Mouse (Mus musculus) right cerebral cortex, adult 2 months (tissue): ENCODE results near the gene Dusp7.

Source experiments
- DNase-seq, 2 experiments: peaks; one replicate each; pipeline ENCODE4 v3.0.0; 2021 to 2022; ENCODE audit warnings: low spot score in 2 of 2

The Dusp7 gene

GRCm38 (mm10) chr9:106386181-106386864 lies 17.9 kb downstream of the Dusp7 start:
- DNase-seq, result no peak

- DNase-seq, result no peak
Observed at GRCm38 (mm10) chr9:106392828-106393527, 24.5 kb downstream of the Dusp7 start.

- no peak for DNase-seq
Observed at GRCm38 (mm10) chr9:106393548-106393947, 25.1 kb downstream of the Dusp7 start.

- no peak for DNase-seq
Observed at GRCm38 (mm10) chr9:106394649-106395602, 26.5 kb downstream of the Dusp7 start.

GRCm38 (mm10) chr9:106397733-106398132 lies 29.3 kb downstream of the Dusp7 start:
- DNase-seq, result no peak

GRCm38 (mm10) chr9:106398667-106399311 lies 30.4 kb downstream of the Dusp7 start:
- no peak for DNase-seq

- DNase-seq, result no peak
Observed at GRCm38 (mm10) chr9:106399808-106400207, 31.4 kb downstream of the Dusp7 start.

GRCm38 (mm10) chr9:106402149-106402548 lies 33.7 kb downstream of the Dusp7 start:
- no peak for DNase-seq

GRCm38 (mm10) chr9:106402607-106403375 lies 34.4 kb downstream of the Dusp7 start:
- peak; percentile 69 to 70 for DNase-seq

GRCm38 (mm10) chr9:106405275-106405674 lies 36.8 kb downstream of the Dusp7 start:
- no peak for DNase-seq

- peak in 1 of 2 experiments; percentile 53 for DNase-seq
Observed at GRCm38 (mm10) chr9:106406443-106407078, 38.1 kb downstream of the Dusp7 start.

- no peak for DNase-seq
Observed at GRCm38 (mm10) chr9:106409096-106409495, 40.7 kb downstream of the Dusp7 start.

- no peak for DNase-seq
Observed at GRCm38 (mm10) chr9:106410086-106410650, 41.7 kb downstream of the Dusp7 start.

GRCm38 (mm10) chr9:106411091-106411594 lies 42.7 kb downstream of the Dusp7 start:
- DNase-seq, result peak; percentile 67 to 72

GRCm38 (mm10) chr9:106411729-106412128 lies 43.3 kb downstream of the Dusp7 start:
- DNase-seq, result no peak

- no peak for DNase-seq
Observed at GRCm38 (mm10) chr9:106412210-106412609, 43.8 kb downstream of the Dusp7 start.

GRCm38 (mm10) chr9:106413606-106414005 lies 45.2 kb downstream of the Dusp7 start:
- DNase-seq, result no peak

GRCm38 (mm10) chr9:106416826-106417225 lies 48.4 kb downstream of the Dusp7 start:
- DNase-seq, result no peak

GRCm38 (mm10) chr9:106417841-106418625 lies 49.6 kb downstream of the Dusp7 start:
- peak; percentile 96 to 98 for DNase-seq
